Mouse (Mus musculus) natural killer cell, adult 2 months (primary cell): Measurements from ENCODE around the gene Fn1.

ENCODE experiments used
- DNase-seq, 2 experiments: peaks; one replicate each; pipeline ENCODE4 v3.0.0; 2022; ENCODE audit warnings: low spot score in 2 of 2

The Fn1 gene

GRCm38 (mm10) chr1:71652551-71653399, at the start of gene Fn1:
TSS of gene Fn1 (minus strand) at chr1:71653200.
- peak; percentile 5 to 21 for DNase-seq

- no peak for DNase-seq
These were observed 43.1 kb upstream of the Fn1 start for GRCm38 (mm10) chr1:71696093-71696492.

- DNase-seq, result no peak
These were observed 38.7 kb upstream of the Fn1 start for GRCm38 (mm10) chr1:71691472-71692277.

GRCm38 (mm10) chr1:71688926-71689303, 35.9 kb upstream of the Fn1 start:
- no peak for DNase-seq

GRCm38 (mm10) chr1:71688272-71688925, 35.4 kb upstream of the Fn1 start:
- DNase-seq, result no peak

DNA sequence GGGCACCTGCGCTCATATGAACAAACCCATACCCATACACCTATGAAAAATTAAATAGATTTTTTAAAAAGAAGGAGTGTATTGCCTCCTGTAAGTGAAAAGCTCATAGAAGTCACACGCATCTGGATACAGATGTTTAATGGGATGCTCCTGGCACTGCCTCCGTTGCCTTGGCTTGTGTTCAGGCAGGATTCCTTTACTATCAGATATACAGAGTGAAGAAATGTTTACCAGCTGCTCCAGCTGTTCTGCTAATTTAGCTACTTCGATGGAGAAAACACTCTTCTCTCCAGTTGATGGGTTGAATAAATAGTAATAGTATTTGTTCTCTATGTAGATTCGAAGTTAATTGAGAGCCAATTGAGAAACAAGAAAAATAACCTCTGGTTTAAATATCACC, 33.8 kb upstream of the Fn1 start:
- no peak for DNase-seq

- DNase-seq, result no peak
These were observed 30.7 kb upstream of the Fn1 start for GRCm38 (mm10) chr1:71683736-71684135.

- DNase-seq, result no peak
These were observed 29.3 kb upstream of the Fn1 start for GRCm38 (mm10) chr1:71682194-71682715.

- DNase-seq, result no peak
These were observed 28.3 kb upstream of the Fn1 start for GRCm38 (mm10) chr1:71681306-71681705.

DNA sequence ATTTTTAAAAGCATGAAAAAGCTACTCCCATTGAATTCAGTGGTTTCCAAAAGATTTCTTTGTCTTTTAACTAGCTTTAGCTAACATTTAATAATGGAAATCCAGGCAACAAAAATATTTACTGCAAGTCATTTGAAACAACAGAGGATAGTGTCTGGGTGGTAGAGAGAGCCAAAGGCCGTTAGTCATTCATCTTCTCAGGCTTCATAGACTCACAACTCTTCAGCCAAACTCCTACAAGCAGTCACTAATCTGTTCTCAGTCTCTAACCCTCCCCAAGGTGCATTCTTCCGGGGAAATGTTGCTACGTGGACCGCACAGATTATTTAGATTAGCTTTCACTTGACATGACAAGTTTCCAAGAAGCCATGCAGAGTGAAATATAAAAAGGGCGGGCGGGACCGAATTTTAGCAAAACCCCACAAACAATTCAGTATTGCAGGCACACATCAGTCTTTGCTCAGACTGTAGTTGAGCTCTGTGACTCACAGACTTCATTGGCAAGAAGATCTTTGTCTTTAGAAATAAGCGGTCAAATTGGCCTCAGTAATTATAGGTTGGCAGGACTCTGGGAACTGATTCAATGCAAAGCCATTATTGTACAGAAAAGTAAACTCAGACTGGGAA, 27.2 kb upstream of the Fn1 start:
- DNase-seq, result no peak

DNA sequence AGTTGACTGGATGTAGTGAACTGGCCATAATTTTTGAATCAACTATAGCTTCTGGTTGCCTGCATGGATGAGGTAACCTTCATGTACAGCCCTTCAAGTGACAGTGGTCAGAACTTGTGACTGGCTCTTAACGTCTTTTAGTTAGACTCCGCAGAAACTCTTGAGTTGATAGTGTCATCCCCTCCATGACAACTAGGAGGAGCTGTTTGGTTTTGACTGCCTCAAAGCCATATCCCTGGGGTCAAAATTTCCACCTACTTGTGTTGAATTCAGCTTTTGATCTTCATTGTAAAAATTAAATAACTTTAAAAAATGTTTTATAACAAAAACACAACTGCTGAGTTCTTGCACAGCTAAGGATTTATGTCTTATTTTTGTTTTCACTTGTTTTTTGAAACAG, 22.4 kb upstream of the Fn1 start:
- no peak for DNase-seq

DNA sequence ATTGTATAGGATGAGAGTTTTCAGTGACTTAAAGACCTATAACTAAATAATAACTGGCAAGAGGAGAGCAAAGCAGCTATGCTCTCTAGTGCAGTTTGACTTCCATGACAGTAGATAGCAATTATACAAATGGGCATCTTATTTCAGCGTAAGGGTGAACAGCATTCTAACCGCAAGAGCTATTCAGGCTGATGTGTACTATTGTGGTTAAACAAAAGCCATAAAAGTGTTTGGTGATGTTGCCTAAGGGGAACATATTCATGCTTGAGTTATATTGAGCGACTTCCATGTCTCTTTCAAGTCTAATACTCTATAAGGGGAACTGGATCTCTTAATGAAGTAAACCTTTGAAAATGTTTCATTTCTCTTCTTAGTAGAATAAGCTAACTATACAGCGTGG, 21.3 kb upstream of the Fn1 start:
- DNase-seq, result no peak

DNA sequence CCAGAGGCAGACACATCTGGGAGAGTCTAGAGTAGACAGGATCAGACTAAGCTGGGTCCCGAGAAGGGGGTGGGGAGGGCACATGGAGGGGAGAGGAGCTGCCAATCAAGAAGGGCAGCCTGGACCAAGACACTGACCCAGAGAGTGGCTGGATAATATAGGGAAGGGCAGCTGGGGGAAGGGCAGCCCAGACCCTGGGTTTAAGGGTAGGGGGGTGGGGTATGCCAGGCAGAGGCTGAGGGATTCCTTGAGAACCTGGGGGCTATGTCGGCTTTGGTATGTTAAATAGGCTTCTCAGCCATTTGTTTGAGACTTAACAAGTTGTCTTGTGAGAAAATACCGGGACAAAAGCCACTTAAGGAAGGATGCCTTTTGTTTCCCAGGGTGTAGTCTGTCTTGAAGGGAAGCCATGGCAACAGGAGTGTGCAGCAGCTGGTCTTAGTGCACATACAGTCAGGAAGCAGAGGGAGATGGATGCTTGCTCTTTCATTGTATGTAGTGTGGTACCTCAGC, 20.5 kb upstream of the Fn1 start:
- no peak for DNase-seq

DNA sequence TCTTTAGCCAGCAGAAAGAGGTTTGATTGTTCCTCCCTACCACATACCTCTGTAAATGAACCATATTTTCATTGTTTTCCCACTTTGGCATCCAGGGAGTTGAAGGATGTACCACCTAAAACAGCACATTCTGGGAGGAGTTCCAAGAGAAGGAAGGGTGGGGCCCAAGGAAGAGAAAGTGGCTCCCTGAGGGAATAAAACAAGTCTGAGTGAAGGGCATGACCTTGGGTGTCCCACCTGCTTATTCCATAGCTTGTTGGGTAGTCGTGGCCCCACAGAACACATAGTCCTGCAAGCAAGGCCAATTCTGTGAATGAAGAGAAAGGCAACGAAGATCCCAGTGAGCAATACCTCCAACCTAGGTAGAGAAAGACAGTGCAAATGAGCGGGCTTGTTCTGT, 19.3 kb upstream of the Fn1 start:
- DNase-seq, result no peak

DNA sequence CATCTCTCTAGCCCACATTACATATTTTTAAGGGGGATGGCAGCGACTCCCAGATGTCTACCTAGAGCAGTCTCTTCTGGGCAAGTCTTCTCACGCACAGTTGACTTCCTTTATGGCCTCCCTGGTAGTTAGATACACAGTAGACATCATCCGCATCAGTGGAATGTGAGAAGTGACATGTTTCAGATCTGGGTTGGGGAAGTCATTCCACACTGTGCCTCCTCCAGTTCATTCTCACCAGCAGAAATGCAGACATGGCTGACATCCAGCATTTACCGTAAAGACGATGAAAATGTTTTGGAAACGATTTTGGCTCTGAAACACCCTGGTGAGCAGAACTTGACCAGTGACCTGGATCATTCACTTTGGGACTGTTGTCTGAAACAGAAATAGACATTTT, 10.2 kb upstream of the Fn1 start:
- DNase-seq, result no peak

DNA sequence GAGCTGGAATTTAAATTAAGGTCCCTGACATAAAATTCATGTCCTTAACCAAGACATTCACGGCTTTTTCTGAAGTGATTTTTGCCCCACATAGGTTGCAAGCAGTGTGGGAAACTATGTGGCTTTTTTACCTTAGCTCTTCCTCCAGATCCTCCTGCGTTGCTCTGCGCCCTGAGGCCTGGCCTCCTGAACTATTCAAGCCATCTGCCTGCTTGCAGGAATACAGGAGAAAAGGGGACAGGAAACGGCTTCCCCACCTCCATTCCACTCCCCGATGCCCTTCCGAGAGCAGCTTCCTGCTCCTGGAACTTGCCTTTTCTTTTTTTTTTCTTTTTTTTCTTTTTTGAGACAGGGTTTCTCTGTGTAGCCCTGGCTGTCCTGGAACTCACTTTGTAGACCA, 5.6 kb upstream of the Fn1 start:
- DNase-seq, result no peak

GRCm38 (mm10) chr1:71656309-71656708, 3.3 kb upstream of the Fn1 start:
- DNase-seq, result no peak

GRCm38 (mm10) chr1:71654221-71654620, 1.2 kb upstream of the Fn1 start:
- DNase-seq, result no peak

DNA sequence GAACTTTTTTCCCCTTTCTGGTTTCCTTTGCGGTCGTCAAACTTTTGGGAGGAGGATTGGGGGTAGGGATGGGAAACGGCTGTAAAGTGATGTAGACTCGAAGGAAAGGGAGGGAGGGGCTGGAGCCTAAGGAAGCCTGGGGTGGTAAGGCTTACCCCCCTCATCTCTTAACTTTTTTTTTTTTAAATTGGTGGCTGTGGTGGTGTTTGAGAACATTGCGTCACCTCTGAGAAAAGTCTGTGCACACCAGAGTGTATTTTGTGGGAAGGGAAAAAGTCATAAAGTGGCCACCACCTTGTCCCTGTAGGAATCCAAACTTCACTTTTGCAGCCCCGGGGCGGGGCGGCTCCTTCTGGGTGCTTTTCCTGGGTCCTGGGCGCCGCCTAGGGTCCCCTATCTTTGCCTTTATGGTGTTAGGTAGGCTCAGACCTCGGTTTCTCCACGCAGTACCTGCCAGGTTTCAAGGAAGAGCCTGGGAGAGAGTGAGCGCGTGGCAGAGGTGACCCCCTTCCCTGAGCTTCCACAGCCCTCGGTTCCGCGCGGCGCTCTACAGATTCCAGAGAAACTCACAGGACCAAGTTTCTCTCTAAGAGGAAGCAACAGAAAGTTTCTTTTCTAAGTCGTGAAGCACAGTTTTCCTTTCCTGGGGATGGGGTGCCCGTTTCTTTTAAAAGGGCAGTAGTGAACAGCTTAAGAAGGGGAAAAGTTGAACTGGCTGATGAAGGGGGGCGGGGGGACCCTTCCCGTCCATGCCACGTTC, 580 bp upstream of the Fn1 start:
- no peak for DNase-seq

- no peak for DNase-seq
These were observed 1.2 kb downstream of the Fn1 start for GRCm38 (mm10) chr1:71651828-71652227.

DNA sequence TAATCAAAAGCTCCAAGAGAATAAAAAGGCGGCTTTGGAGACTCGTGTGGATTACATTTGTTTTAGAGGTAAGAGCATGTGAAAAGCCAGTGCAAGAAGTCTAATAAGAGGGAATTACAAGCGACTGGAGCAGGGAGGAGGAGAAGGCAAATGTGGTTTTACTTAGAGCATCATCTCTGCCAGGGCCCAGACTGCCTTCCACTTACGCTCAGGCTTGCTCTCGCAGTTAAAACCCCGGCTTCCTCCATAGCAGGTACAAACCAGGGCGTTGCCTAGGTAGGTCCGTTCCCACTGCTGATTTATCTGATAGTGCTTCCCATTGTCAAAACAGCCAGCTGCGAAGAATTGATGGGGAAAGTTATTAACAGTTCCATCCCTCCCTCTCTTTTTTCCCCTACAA, 1.7 kb downstream of the Fn1 start:
- no peak for DNase-seq
